Mouse (Mus musculus) left cerebral cortex, postnatal 10 days (tissue): Measurements from ENCODE around the gene Yeats2. TPM values are rescaled to one million over a fixed set of nuclear protein-coding genes. Genes with fewer than 3 reads are reported as not detected.
"Not testable (repeated sequence)": the region's sequence is repeated elsewhere in the genome, so short reads cannot be mapped to it uniquely, and the experiment has no call there.

ENCODE experiments used
- DNase-seq, 2 experiments: peaks; one replicate each; pipeline ENCODE4 v3.0.0; 2021 to 2022; ENCODE audit warnings: low spot score in 2 of 2, mixed read lengths in 1 of 2; ENCODE audit errors: extremely low spot score in 1 of 2
- intact Hi-C: fragments of 180-260 bp; cut with DNase I; formaldehyde crosslinking; loops from one replicate; pipeline ENCODE4 v1.15.1; 2025
- total RNA-seq, 2 experiments: library from RNA; stranded (reverse); gene quantifications; 2 replicates each; pipeline ENCODE4 v1.2.3; 2021

The Yeats2 gene
- 10 to 100 TPM; 44.2 to 47.2 TPM for total RNA-seq

GRCm38 (mm10) chr16:20140772-20141531 is at the start of gene Yeats2:
Yeats2 (plus strand) TSS chr16:20141063.
- DNase-seq: peak; percentile 71 to 91
- intact Hi-C loops: no loop called here

- DNase-seq: no peak
- intact Hi-C loops: loop anchor here (10.0 kb wide), 1 partner anchor 371 kb away; no protein-coding TSS in a partner anchor
Observed at GRCm38 (mm10) chr16:20095966-20096365, 44.9 kb upstream of the Yeats2 start.

DNA sequence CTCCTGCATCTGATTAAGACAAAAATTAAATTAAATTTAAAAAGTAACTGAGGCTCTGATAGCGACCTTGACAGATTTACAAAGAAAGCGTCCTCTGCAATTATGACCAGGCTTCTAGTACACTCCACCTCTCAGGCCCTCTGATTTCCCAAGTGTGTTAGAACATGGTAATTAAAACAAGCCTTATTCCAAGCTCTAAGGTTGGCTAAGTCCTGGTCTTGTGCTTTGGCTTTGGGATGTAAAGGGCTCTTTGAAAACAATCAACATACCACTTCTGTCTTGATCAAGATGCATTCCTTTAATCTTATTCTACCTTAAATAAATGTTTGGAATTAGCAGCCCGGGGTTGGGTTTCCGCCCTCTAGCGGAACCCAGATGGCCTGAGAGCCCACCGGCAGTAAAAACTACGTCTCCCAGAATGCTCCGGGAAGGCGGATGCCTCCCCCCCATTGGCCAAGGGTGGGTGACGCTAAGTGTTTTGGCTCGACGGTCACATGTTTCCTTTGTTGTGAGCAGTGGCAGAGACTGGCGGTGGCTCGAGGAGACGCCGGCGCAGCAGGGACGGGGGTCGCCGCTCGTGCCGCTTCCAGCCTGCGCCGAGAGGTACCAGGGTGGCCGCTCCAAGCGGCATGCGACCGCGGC is 43.7 kb upstream of the Yeats2 start, which contains the start of gene Klhl24:
Klhl24 (plus strand) TSS at position 474 of the 642 bp plus-strand sequence.
- DNase-seq: peak; percentile 95
- intact Hi-C loops: loop anchor here (10.0 kb wide), 1 partner anchor 372 kb away; no protein-coding TSS in a partner anchor

DNA sequence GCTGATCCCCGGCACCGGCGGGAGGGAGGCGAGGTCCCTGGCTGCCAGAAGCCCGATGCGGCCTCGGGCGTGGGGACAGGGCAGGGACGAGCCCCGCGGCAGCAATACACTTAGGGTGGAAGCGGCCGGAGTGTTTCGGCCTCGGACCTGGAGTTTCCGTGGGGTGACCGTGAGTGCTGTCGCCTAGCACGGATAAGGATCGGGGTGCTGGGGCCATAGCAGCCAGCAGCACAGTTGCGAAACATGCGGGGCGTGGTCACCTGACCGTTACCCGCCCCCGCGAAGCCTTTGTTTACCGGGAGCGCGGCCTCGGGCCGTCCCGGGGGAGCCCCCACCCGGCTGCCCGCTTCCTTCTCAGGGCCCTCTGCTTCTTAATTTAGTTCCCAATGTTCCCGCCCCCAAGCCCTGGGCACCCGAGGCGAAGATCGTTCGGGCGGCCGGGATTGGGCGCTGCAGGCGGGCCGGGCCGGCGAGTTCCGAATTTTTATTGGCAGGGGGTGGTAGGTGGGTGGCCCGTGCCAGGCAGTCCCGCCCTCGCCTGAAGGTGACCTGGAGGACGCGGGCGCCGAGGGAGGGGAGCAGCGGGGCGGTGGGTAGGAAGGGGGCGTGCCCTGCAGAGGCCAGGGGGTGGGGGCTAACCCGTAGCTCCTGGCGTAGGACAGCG is 43.0 kb upstream of the Yeats2 start:
- intact Hi-C loops: loop anchor here (10.0 kb wide), 1 partner anchor 373 kb away; no protein-coding TSS in a partner anchor
- DNase-seq: peak; percentile 87 to 96

GRCm38 (mm10) chr16:20098375-20098727 is 42.5 kb upstream of the Yeats2 start:
- no peak for DNase-seq
- intact Hi-C loops: loop anchor here (10.0 kb wide), 1 partner anchor 374 kb away; no protein-coding TSS in a partner anchor

DNA sequence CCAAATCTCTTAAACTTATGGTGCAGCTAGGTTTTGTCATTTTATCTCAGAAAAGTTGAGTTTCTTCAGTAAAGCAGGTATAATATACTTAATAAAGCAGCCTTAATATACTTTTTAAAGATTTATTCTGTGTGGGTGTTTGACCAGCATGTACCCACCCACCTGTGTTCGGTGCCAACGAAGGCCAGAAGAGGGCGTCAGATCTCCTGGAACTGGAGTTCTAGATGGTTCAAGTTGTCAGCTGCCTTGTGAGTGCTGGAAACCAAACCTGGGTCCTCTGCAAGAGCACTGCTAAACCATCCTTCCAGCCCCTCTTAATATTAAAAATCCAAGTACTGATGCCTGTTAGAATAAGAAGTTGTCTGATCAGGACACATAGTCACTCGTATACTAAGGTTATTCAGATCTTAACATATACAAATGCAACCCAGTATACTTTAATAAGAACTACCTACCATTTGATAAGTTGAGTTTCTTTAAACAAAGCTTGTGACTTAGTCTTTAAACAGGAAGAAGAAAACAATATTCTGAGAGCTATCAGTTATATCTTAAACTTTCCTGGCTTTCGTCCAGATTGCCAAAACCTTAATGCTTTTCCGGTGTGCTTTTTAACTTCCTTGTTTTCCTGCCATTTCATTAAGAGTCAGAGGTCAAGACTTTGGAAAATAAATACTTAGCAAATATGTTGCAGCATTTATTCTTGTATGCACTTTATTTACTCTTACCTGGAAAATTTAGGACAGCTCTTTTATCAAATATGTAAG is 41.8 kb upstream of the Yeats2 start:
- intact Hi-C loops: loop anchor here (10.0 kb wide), 1 partner anchor 374 kb away; no protein-coding TSS in a partner anchor
- peak in 1 of 2 experiments; percentile 48 for DNase-seq

- DNase-seq: no peak
- intact Hi-C loops: no loop called here
Observed at GRCm38 (mm10) chr16:20106996-20107395, 33.9 kb upstream of the Yeats2 start.

DNA sequence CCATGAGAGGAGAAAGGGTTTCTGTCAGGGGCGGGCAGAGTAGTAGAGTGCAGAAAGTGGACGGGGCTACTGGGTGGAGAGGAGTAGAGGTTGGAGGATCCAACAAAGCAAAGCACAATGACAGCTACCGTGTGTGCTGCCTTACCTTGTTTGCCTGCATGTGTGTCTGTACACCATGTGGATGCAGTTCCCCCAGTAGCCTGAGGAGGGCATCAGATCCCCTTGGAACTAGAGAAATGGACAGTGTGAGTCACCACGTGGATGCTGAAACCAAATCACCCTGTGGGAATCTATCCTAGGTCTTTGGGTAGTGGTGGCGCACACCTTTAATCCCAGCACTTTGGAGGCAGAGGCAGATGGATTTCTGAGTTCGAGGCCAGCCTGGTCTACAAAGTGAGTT is 31.9 kb upstream of the Yeats2 start:
- DNase-seq: no peak
- intact Hi-C loops: no loop called here

DNA sequence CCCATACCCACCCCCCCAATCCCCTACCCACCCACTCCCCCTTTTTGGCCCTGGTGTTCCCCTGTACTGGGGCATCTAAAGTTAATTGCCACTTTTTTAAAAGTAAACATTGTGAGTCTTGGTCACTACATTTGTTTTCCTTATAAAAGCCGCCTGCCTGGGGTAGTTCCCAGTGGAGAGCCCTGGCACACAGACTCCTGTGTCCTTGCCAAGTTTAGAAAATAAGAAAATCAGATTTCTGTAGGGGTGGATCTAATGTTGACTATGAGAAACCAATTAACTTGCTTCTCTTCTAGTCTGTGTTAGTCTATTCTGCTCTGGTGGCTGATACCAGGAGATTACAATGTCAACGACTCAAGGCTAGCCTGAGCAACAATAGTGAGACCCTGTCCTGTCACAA is 28.2 kb upstream of the Yeats2 start:
- DNase-seq: no peak
- intact Hi-C loops: no loop called here

GRCm38 (mm10) chr16:20116069-20116468 is 24.8 kb upstream of the Yeats2 start:
- intact Hi-C loops: no loop called here
- DNase-seq: no peak

DNA sequence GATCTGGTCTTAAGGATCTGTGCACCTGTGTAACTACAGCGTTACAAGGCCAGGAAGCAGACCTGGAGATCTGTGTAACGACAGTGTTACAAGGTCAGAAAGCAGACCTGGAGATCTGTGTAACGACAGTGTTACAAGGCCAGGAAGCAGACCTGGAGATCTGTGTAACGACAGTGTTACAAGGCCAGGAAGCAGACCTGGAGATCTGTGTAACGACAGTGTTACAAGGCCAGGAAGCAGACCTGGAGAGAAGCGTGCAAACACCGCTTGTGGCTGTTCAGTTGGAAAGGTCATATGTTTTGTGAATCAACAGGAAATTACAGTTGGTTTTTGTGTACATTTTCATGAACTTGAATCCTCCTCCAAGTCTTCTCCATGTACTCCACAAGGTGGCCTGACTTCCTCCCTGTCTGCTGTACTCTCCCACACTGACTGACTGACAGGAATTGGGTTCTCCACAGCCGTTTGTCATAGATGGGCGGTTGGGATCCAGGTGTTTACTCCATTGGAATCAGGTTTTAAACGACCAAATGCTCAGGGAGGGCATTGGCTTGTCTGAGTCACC is 14.5 kb upstream of the Yeats2 start:
- DNase-seq, intact Hi-C loops: not testable (repeated sequence)

- DNase-seq: no peak
- intact Hi-C loops: no loop called here
Observed at GRCm38 (mm10) chr16:20130397-20130796, 10.5 kb upstream of the Yeats2 start.

- intact Hi-C loops: no loop called here
- DNase-seq: no peak
Observed at GRCm38 (mm10) chr16:20144568-20144967, 3.7 kb downstream of the Yeats2 start.

- no peak for DNase-seq
- intact Hi-C loops: no loop called here
Observed at GRCm38 (mm10) chr16:20151991-20152390, 11.1 kb downstream of the Yeats2 start.

DNA sequence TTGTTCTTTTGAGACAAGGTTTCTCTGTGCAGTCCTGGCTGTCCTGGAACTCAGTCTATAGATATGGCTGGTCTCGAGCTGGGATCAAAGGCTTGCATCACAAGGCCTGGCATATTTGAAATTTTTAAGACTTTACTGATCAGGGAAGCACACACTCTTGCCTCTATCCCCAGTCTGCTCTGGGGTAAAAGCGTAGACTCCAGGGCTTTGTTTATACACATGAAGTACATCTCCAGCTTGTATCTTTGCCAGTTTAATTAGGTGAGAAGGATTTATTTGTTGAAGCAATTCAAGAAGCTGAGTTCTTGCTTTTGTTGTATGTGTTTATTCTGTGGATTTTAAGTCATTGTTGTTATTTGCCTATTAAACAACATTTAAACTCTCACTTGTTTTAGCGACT is 12.9 kb downstream of the Yeats2 start:
- DNase-seq: no peak
- intact Hi-C loops: no loop called here

GRCm38 (mm10) chr16:20160130-20160529 is 19.3 kb downstream of the Yeats2 start:
- intact Hi-C loops: no loop called here
- no peak for DNase-seq

- intact Hi-C loops: no loop called here
- DNase-seq: no peak
Observed at GRCm38 (mm10) chr16:20169071-20169470, 28.2 kb downstream of the Yeats2 start.

- peak in 1 of 2 experiments; percentile 11 for DNase-seq
- intact Hi-C loops: no loop called here
Observed at GRCm38 (mm10) chr16:20169471-20170106, 28.7 kb downstream of the Yeats2 start.
